Mouse (Mus musculus) left cerebral cortex, adult 11 months (tissue): ENCODE measurements around the gene Zfp579.
A peak's percentile ranks its signal among the peaks of the same experiment; 100 is the strongest.
"Not testable (repeated sequence)": the region's sequence is repeated elsewhere in the genome, so short reads cannot be mapped to it uniquely, and the experiment has no call there.

Experiments used
- DNase-seq: peaks from one replicate; pipeline ENCODE4 v3.0.0; 2022; ENCODE audit warnings: low spot score

Gene Zfp579

DNA sequence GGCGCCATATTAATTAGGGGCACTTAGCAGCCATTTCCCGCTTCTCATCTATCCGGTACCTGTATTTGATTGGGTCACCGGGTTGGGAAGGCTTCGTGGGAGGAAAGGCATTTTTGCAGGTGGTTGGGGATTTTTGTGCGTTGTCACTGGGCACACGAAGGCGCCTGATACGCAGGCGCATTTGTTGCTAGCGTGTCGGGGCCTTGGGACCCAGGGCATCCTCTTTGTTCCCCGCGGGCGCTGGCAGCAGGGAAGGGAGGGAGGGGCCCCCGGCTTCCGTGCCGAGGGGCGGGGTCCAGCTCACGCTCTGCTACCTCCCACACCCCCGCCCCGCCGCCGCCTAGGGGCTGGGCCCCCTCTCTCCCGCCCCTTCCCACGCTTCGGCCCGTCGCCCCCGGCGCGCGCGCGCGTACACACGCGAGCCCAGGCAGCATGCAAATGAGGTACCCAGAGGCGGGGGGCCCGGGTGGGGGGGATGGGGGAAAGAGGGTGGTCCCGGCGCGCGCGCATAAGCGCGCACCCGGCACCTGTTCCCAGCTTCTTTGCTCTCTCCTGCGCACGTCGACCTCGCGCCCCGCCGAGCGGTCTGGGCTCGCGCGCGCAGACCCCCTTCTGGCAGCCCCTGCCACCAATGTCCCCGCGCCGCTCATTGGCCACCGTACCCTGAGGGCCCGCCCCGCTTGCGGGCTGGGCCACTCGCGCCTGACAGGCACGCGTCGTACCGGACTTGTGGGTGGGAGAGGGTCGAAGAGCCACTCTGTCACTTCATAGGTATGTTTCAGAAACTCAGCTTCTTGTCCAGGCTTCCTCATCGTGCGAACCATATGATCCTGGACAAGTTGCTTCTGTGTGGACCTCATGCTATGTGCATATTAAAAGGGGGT is 19.4 kb upstream of the Zfp579 start, which contains the start of gene Gm44973:
Gm44973 (plus strand) TSS at position 379 of the 884 bp plus-strand sequence.
- peak; percentile 91 for DNase-seq

DNA sequence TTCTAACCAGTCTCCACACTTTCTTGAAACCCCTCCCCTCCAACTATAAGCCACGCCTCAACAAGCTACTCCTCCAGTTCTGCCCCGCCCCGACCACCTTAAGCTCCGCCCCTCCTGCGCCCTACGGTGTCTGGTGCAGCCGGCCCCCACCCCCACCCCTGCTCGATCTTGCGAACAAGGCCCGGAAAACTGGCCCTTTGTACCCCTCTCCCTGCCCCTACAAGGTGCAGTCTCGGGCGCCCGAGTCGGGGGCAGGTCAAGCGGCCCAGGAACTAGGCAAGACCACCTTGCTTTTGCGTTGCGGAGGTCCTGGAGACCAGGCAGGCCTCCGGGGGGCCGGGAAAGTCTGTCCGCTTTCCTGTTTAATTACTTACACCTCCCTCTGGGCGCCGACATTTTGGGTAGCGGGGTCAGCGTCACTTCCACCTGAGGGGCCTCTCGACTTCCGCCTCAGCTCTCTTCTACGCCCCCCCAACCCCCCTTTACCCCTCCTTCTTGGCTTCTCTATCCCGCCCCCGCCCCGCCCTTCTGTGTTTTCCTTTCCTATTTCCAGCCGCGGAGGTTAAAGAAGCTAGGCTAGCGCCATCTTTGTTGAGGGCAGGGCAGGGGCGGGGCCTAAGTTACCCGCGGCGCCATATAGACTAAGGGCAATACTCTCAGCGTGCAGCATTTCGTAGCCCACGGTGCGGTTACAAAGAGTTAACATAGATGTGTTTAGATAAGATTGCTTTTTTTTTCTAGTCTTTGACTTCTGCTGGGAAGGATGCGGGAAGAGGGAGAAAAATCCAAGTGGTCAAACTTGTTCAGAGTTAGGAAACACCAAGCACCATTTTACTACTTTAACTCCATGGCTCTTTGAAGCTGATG is 18.5 kb upstream of the Zfp579 start, which contains the start of the genes Zfp524 and Fiz1:
Zfp524 (plus strand) TSS at position 165 of the 867 bp plus-strand sequence.
Fiz1 (minus strand) TSS at position 447 of the 867 bp plus-strand sequence.
- peak; percentile 96 for DNase-seq

DNA sequence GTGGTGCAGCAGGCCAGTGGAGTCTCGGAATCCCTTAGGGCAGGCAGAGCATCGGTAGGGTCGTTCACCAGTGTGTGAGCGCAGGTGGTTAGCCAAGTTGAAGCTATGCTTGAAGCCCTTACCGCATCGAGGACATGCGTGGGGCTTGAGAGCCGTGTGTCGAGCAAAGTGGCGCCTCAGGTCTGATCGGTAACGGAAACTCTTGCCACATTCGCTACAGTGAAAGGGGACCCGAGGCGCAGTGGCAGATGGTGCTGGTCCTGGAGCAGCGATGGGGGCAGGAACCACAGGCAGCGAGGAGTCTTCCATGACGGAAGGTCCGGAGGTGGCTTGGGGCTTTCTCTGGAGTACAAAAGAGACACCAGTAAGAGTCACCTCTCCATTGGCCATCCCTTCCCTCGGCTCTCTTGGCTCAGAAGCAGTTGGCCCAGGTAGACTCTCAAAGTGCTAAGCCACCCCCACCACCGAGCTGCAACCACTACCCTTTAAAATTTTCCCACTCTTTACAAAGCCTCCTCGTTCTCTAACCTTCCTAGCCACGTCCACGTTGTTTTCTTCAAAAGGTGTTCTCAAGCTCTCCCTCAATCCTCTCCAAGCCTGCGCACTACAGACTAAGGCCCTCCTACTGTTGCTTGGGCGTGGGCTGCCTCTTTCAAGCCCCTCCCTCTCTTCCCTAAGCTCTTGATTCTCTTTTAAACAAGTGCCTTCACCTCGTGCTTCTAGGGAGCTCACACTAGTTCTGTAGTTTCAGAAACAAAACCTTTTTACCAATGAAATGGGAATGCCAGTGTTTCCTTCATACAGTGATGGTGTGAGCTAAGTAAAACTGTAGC is 16.9 kb upstream of the Zfp579 start:
- no peak for DNase-seq

DNA sequence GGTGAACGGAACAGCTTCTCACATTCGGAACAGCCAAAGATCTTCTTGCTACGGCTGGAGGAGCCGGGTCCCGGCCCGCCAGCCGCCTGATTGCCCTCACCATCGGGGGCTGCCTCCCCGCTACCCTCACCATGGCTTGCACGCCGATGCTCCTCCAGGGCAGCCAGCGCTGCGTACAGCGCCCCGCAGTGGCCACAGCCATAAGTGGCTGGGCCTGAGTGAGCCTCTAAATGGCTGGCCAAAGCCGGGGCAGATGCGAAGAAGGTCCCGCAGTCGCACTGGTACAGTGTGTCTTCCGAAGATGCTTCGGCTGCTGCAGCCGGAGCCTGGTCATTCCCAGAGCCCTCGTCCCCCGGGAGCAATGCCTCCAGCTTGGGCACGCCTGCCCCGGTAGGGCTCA is 12.3 kb upstream of the Zfp579 start:
- DNase-seq = no peak

DNA sequence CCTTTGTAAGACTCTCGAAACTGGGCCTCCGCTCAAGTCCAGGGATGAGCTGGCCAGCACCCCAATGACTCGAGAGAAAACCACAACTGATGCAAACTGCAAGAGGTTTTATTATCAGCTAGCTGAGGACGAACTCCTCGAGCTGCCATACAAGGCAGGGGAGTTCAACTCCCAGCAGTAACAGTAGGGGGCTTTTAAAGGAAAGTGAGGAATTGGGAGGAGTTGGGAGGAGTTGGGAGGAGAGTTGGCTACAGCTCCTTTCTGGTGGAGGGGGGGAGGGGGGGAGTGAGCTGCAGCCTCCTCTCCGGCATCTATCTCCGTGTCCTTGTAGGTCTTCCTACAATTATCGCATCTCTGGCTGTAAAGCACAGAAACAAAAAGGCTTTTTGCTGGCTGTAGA is 6.9 kb upstream of the Zfp579 start:
- not testable (repeated sequence) for DNase-seq

DNA sequence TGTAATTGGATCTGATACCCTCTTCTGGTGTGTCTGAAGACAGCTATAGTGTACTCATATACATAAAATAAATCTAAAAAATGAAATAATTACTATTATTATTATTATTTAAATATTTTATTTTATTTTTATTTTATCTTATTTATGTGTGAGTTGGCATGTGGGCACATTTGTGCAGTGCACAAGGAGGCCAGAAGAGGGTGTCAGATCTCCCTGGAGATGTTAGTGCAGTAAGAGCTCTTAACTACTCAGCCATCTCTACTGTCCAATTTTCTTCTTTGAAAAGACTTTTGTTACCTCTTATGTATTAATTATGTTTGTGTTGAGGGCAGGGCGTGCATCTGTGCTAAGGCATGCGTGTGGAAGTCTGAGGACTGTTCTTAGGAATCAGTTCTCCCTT is 3.9 kb upstream of the Zfp579 start:
- DNase-seq = no peak

DNA sequence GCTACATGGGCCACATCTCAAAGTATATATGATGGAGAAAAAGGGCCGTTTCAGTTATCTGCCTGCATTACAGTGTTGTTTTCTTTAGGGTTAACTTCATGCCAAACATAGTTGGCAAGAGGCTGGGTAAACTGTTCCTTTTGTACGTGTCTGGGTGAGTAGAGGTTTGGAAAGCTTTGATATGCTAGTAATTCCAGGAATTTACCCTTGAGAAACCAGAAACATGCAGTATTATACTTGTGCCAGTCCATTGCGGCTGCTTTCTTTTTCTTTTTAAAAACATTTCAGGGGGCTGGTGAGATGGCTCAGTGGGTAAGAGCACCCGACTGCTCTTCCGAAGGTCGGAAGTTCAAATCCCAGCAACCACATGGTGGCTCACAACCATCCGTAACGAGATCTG is 976 bp upstream of the Zfp579 start:
- no peak for DNase-seq

DNA sequence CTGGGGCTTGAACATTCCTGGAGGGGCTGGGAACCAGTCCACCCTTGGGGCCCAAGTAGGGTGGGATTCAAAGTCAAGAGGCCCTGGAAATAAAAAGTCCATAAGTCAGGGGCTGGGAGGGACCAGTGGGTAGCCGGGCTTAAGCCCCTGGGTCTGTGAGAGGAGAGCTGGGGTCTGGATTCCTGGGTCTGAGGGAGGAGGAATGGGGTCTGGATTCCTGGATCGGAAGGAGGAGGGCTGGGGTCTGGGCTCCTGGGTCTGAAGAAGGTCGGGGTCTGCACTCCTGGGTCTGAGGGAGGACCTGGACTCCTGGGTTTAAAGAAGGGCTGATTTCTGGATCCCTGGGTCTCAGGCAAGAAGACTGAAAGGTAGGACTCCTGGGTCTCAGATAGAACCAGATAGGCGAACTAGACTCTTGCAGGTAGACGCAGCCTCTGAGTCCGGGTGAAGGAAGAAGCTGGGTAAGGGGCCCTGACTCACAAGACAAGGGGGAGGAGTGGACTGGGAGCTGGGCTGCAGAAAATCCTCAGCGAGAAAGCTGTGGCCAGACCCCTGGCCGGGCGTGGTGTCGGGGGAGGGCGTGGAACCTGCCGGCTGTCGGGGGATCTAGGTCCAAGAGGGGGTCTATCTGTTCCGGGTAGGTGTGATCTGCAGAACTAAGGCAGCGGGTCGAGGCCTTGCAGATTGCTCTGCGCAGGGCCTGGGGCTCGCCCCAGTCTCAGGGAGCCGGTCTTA is 523 bp downstream of the Zfp579 start:
- DNase-seq = no peak

DNA sequence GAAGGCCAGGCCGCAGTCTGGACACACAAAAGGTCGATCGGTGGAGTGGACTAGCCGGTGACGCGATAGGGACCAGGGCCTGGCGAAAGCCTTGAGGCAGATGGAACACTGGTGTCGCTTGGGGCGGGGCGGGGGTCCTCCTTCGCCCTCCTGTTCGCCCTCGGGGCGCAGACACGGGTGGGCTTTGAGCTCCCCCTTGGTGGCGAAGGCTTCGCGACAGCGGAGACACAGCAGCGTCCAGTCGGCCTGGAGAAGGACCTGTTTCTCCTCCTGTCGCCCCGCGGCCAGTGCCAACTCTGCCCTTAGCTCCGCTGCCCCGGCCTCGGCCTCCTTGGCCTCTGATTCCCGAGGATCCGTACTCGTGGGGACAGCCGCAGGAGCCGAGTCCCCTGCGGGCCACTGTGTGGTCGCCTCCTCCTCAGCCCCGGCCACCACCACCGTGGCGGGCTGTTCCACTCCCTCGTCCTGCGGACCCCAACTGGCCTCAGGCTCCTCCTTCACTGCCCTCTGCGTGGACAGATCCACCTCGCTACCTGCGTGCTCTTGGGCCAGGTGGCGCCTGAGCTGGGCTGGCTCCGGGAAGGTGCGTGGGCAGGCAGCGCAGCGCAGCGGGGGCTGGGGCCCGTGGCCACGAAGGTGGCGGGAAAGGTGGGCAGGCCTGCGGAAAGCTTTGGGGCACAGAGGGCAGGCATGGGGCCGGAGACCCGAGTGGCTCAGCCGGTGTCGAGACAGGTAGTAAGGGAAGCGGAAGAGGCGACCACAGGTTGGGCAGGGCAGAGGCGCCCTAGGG is 1.8 kb downstream of the Zfp579 start:
- DNase-seq = no peak

DNA sequence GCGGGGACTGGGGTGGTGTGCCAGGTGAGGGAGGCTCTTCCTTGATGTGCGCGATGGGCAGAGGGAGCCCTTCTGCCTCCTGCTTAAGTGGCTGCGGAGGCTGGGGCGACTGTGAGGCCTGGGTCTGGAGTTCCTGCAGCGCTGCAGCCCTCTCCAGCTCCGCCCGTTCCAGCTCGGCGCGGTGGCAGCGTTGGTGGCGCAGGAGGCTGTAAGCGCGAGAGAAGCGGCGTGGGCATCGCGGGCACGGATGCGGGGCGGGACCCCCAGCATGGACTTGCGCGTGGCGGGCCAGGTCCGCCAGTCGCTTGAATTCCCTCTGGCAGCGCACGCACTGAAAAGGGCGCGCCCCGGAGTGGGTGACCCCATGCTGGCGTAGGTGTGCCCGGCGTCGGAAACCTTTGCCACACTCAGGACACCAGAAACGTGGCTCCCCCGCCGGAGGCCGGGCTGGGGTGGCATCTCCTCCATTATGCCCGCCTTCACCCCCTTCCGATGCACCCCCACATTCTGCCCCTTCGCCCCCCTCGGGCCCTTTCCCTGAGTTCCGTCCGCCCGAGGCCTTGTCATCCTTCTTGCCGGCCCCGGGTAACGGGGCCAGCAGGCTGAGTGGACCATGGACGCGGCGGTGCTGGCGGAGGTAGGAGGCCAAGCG is 2.5 kb downstream of the Zfp579 start:
- DNase-seq = no peak

DNA sequence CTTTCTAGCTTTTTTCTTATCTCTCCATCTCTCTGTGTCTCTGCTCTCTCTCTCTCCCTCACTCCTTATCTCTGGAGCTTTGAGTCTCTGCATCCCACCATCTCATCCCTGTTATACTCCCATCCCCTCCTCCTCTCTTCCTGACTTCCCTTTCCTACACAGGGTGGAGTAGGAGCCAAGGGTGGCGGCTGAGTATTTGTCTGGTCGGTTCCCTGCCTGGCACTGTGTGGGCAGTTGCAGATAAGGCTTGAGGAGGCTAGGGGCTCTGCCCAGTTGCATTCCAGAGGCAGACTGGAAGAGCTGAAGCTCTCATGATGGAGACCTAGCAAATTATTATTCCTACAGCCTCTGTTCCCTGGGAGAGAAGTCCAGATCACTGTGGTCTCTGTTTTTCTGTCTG is 7.7 kb downstream of the Zfp579 start:
- DNase-seq = no peak

DNA sequence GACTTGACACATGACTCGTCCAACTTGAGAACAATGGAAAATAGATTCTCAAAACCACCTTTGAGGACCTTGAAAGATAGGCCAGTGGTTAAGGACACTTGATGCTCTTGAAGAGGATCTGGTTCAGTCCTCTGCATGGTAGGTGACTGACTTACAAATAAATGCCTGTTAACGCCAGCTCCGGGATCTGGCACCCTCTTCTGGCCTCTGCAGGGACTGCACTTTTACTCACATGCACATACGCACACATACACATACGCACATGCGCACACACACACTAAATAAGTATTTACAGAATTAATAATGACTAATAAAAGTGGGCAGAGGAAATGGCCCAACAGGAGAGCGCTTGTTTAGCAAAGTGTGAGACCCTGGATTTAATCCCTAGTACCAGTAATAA is 19.1 kb downstream of the Zfp579 start:
- DNase-seq = no peak

DNA sequence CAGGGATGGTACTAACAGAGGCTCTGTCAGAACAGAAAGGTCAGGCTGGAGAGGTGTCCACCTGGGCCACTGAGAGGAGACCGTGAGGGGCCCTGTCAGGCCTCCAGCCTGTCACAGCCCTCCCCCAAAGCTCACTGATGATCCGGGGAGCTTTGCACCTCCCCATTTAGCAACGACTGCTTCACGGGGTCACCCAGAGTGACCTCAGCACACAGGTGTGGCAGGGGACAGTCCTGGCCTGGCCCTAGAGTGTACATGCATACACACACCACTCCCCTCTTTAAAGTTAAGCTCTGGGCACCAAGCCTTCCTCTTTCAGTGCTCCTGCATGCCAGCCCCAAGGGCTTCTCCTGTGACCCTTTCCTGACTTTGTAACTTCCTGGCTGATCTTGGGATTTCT is 20.5 kb downstream of the Zfp579 start:
- no peak for DNase-seq

DNA sequence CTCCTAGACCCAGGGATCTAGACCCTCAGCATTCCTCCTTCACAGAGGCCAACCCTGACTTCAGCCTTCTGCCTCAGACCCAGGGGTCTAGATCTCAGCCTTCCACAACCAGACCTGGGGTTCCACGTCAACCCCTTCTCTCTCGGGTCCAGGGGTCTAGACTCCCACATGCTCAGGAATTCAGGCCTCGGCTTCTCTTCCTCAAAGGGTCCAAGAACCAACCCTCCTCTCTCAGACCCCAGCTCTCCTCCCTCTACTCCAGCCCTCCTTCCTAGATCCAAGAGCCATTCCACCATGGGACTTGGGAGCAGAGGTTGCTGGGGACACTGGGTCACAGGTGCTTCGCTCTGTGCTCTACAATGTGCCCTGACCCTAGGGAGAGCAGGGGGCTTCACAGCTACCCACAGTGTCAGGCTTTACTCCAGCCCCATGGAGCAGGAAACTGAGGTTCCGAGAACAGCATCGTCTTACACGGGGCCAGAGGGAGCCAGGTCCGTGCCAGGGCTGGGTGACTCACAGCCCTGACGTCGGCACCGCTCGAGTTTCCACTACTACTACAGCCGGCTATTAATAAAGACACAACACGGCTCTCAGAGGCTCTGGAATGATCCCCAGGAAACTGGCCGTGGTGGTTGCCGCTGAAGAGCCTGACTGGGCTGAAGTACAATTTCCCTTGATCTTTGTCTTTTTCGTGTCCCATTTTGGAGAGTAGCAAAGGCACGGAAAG is 23.5 kb downstream of the Zfp579 start:
- no peak for DNase-seq

DNA sequence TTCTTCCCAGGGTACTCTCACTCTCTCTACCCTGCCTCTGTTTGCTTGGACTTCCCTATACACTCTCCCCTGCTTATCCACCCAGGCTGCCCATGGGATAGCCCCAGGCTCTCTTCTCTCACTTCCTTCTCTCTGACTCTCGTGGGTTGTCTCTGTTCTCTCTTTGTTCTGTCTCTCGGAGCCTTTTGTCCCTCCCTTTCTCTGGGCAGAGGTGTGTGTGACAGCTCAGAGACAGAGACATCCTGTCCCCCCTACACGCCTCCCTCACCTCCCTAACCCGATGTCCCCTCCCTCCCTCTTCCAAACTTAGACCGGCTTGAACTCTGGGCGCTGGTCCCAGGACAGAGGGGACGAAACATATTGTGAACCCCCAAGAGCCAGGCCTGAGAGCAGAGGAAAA is 24.2 kb downstream of the Zfp579 start:
- DNase-seq = no peak

DNA sequence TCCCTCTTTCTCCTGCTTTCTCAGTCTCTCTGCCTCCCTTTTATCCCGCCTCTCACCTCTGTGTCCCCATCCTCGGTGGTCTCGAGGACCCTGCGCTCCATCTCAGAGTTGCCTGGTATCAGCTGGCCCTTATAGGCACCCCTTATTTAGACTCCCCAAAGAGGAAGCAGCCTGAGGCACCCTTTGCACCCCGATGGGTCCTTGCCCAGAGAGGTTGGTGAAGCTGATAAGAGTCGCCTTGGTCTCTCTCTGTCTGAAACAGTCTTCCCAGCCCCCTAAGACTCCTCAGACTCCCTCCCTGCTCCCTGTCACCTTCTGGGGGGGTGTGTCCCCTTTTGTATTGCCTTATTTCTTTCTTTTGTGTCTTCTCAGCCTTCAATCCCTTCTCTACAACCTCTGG is 24.9 kb downstream of the Zfp579 start, which contains the start of gene Sbk3:
Sbk3 (minus strand) TSS at position 101 of the 400 bp plus-strand sequence.
- no peak for DNase-seq

DNA sequence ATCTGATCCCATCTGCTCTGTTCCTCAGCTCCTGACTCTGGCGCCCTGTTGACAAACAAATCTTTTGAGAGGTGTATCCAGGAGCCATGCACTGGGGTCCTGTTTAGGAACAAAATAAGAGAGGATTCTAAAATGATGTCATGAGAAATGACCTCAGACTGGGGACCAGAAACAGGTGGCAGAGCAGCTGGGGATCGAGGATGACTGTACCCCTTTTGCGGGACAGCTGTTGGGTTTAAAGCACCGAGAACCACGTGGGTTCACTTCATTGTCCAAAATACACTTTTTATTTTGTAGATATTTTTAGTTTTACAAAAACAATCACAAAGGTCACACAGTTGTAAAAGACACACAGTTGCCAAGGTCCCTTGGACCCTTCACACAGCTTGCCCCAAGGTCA is 31.0 kb downstream of the Zfp579 start:
- DNase-seq = no peak

DNA sequence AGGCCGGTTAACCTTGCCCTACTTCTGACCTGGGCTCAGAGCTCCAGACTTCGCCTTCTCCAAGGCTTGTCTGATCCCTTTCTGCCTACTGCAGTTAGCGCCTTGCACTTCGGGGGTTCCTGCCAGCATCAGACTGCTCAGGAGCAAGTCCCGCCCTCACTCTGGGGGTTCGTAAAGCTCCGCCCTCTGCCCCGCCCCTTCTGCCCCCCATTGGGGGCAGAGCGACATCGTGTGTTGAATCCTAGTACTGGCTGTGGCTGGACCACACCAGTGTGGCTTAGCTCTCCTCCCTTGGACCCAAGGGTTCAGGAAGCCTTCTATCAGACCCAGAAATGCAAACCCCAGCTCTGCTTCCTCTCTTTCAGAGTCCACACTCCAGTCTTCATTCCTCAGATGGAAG is 31.7 kb downstream of the Zfp579 start, which contains the start of gene Sbk2:
Sbk2 (minus strand) TSS at position 135 of the 400 bp plus-strand sequence.
- DNase-seq = peak; percentile 61

DNA sequence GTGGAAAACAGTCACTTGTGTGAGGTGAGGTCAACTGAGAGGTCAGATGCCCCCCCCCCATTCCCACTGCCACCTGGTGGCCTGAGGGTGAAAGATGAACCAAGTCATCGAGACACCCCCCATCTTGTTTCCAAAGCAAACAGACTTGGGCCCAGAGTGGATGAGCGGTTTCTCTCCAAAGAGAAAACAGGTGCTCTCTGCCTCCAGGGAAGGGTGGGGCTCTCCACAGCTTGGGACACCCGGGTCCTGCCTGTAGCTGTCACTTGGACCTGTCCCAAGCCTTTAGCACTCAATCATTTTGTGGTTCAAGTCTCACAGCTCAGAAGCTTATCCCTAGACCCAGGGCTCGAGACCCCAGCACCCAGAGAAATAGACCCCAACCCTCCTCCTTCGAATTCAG is 32.4 kb downstream of the Zfp579 start:
- DNase-seq = no peak
